Mouse (Mus musculus): ENCODE results near the gene Odf2l. TPM values are rescaled to one million over a fixed set of nuclear protein-coding genes. Genes with fewer than 3 reads are reported as not detected.

Odf2l gene
- total RNA-seq, 1 experiment from 2014 or later, result 18.6 TPM

Other genes starting within 250 kb of the Odf2l start
- gene Clca4b, start 186.1 kb upstream of the Odf2l start, total RNA-seq (2021), result not detected in 2 replicates
- not detected in 2 replicates for gene Clca4a, start 143.5 kb upstream of the Odf2l start, total RNA-seq (2021)
- gene Clca1, start 85.8 kb upstream of the Odf2l start, total RNA-seq (2021), result not detected in 2 replicates
- 0.26 and 0.33 TPM in 2 replicates for gene Clca2, start 19.1 kb upstream of the Odf2l start, total RNA-seq (2021)
- gene Col24a1, start 173.9 kb downstream of the Odf2l start, total RNA-seq (2021), result 0.37 and 0.41 TPM in 2 replicates

All from adrenal gland, postnatal 14 days (tissue).